Mouse (Mus musculus) inflammation-experienced regulatory T-cells (primary cell): Measurements from ENCODE around the gene Olfr141. TPM values are rescaled to one million over a fixed set of nuclear protein-coding genes. Genes with fewer than 3 reads are reported as not detected.

Experiments
- polyA plus RNA-seq, 2 experiments: library from polyadenylated mRNA; unstranded; fragments of 100-300 nt; shearing (Covaris generic); gene quantifications; one replicate each; pipeline ENCODE4 v1.2.1; 2017

Olfr141 gene
- polyA plus RNA-seq, result not detected

GRCm38 (mm10) chr2:86809918-86810317 lies at the start of gene Olfr141:
TSS of gene Olfr141 (minus strand) at chr2:86810018.

GRCm38 (mm10) chr2:86851596-86851995 lies 41.8 kb upstream of the Olfr141 start, which contains the start of gene Olfr1095:
TSS of gene Olfr1095 (minus strand) at chr2:86851696.

DNA sequence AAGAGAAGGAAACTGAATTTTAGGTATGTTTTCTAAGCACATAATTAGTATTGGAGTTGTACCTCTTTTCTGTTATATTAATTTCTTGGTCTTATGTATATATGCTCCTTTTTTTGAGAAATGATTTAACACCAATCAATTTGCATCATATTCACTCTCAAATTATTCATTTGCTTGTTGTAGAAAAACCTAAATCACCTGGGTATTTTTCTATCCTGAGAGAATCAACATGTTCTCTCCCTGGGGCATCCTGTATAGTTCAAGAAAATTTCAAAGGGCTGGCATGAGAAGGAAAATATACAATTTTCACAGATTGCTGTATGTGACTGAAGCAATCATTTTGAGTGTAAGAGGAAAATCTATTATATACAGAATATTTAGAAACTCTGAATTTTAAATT lies 14.5 kb upstream of the Olfr141 start, which contains the start of gene Olfr1094:
Gene Olfr1094, plus strand, starts transcription at position 301 of the 400 bp plus-strand sequence.

DNA sequence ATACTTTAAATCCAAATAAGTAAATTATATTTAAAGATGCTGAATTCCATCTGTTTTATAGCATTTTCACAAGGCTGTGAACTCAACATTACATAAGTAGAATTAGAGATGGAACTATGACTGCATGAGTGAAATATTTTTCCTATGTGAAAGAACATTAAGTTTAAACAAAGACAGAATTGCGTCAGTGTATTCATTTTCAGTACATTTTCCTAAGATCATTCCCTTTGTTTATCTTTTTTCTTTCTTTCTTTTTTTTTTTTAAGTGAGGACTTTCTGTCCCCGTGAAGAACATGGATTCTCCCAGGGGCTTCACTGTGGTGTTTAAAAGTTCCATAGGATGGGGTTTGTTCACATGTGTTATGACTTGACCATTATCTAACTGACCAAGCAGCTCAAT lies 27.6 kb downstream of the Olfr141 start, which contains the start of gene Olfr1093:
Gene Olfr1093, plus strand, starts transcription at position 301 of the 400 bp plus-strand sequence.

GRCm38 (mm10) chr2:86758893-86759292 lies 50.9 kb downstream of the Olfr141 start, which contains the start of gene Olfr1090:
TSS of gene Olfr1090 (minus strand) at chr2:86758993.

Other genes with a start within 250 kb of the Olfr141 start
- gene Olfr1082, start 211.1 kb downstream of the Olfr141 start, polyA plus RNA-seq, result 1 to 10 TPM in 1 of 2 experiments, not detected in 1; 2.6 TPM
- gene Olfr1084, start 170.3 kb downstream of the Olfr141 start, polyA plus RNA-seq, result not detected
- gene Olfr1085, start 148.0 kb downstream of the Olfr141 start, polyA plus RNA-seq, result not detected
- gene Olfr1086, start 129.9 kb downstream of the Olfr141 start, polyA plus RNA-seq, result under 1 TPM in 1 of 2 experiments, not detected in 1; 0.40 TPM
- under 1 TPM in 1 of 2 experiments, not detected in 1; 0.28 TPM for gene Olfr1087, start 111.6 kb downstream of the Olfr141 start, polyA plus RNA-seq
- not detected for gene Olfr1089, start 76.3 kb downstream of the Olfr141 start, polyA plus RNA-seq
- gene Olfr1090, start 51.0 kb downstream of the Olfr141 start, polyA plus RNA-seq, result 1 to 10 TPM in 1 of 2 experiments, not detected in 1; 3.3 TPM
- gene Olfr1093, start 27.5 kb downstream of the Olfr141 start, polyA plus RNA-seq, result 1 to 10 TPM in 1 of 2 experiments, not detected in 1; 2.2 TPM
- gene Olfr1094, start 14.6 kb upstream of the Olfr141 start, polyA plus RNA-seq, result not detected
- not detected for gene Olfr1095, start 41.7 kb upstream of the Olfr141 start, polyA plus RNA-seq
- gene Gm13723, start 64.8 kb upstream of the Olfr141 start, polyA plus RNA-seq, result under 1 TPM in 1 of 2 experiments, not detected in 1; 0.06 TPM
- under 1 TPM in 1 of 2 experiments, not detected in 1; 0.07 TPM for gene Olfr1097, start 82.2 kb upstream of the Olfr141 start, polyA plus RNA-seq
- under 1 TPM in 1 of 2 experiments, not detected in 1; 0.36 TPM for gene Olfr1098, start 114.5 kb upstream of the Olfr141 start, polyA plus RNA-seq
- gene Olfr1099, start 150.7 kb upstream of the Olfr141 start, polyA plus RNA-seq, result not detected
- not detected for gene Olfr1100, start 169.9 kb upstream of the Olfr141 start, polyA plus RNA-seq
- gene Olfr1101, start 181.2 kb upstream of the Olfr141 start, polyA plus RNA-seq, result not detected
- gene Olfr1102, start 188.4 kb upstream of the Olfr141 start, polyA plus RNA-seq, result under 1 TPM in 1 of 2 experiments, not detected in 1; 0.62 TPM
- gene Olfr1104, start 217.1 kb upstream of the Olfr141 start, polyA plus RNA-seq, result not detected
- under 1 TPM; 0.07 to 0.67 TPM for gene Olfr1105, start 226.5 kb upstream of the Olfr141 start, polyA plus RNA-seq
- gene Olfr1106, start 242.3 kb upstream of the Olfr141 start, polyA plus RNA-seq, result not detected